Mouse (Mus musculus) 3T3-L1 (cell line): ENCODE results near the gene Bcl2l1.

ENCODE experiments used
- DNase-seq: peaks from one replicate; pipeline ENCODE4 v3.0.0-alpha.2; 2015; ENCODE audit warnings: low read depth, low spot score

The Bcl2l1 gene

GRCm38 (mm10) chr2:152803081-152803480, 28.4 kb downstream of the Bcl2l1 start:
- no peak for DNase-seq

- DNase-seq: no peak
Measured at GRCm38 (mm10) chr2:152802303-152802702, 29.2 kb downstream of the Bcl2l1 start.

- DNase-seq: no peak
Measured at GRCm38 (mm10) chr2:152800762-152801113, 30.8 kb downstream of the Bcl2l1 start.

GRCm38 (mm10) chr2:152799954-152800761, 31.4 kb downstream of the Bcl2l1 start:
- no peak for DNase-seq

- DNase-seq: no peak
Measured at GRCm38 (mm10) chr2:152797589-152797988, 33.9 kb downstream of the Bcl2l1 start.

GRCm38 (mm10) chr2:152794281-152794827, 37.2 kb downstream of the Bcl2l1 start:
- no peak for DNase-seq

- no peak for DNase-seq
Measured at GRCm38 (mm10) chr2:152793381-152793780, 38.1 kb downstream of the Bcl2l1 start.

- DNase-seq: peak; percentile 96
Measured at GRCm38 (mm10) chr2:152792461-152792860, 39.1 kb downstream of the Bcl2l1 start.

- DNase-seq: no peak
Measured at GRCm38 (mm10) chr2:152789591-152789999, 41.9 kb downstream of the Bcl2l1 start.

- DNase-seq: peak; percentile 37
Measured at GRCm38 (mm10) chr2:152788892-152789421, 42.6 kb downstream of the Bcl2l1 start.

- no peak for DNase-seq
Measured at GRCm38 (mm10) chr2:152787543-152787942, 44.0 kb downstream of the Bcl2l1 start.

GRCm38 (mm10) chr2:152787136-152787535, 44.4 kb downstream of the Bcl2l1 start:
- no peak for DNase-seq

- no peak for DNase-seq
Measured at GRCm38 (mm10) chr2:152785446-152786350, 45.8 kb downstream of the Bcl2l1 start.

GRCm38 (mm10) chr2:152784640-152785039, 46.9 kb downstream of the Bcl2l1 start:
- DNase-seq: no peak

- DNase-seq: no peak
Measured at GRCm38 (mm10) chr2:152783241-152783640, 48.3 kb downstream of the Bcl2l1 start.

GRCm38 (mm10) chr2:152782656-152783055, 48.9 kb downstream of the Bcl2l1 start:
- DNase-seq: peak; percentile 82

- no peak for DNase-seq
Measured at GRCm38 (mm10) chr2:152781031-152781711, 50.4 kb downstream of the Bcl2l1 start.

GRCm38 (mm10) chr2:152780466-152780865, 51.1 kb downstream of the Bcl2l1 start:
- no peak for DNase-seq

- no peak for DNase-seq
Measured at GRCm38 (mm10) chr2:152777081-152777480, 54.4 kb downstream of the Bcl2l1 start.

GRCm38 (mm10) chr2:152776435-152776834, 55.1 kb downstream of the Bcl2l1 start:
- no peak for DNase-seq

GRCm38 (mm10) chr2:152776019-152776418, 55.5 kb downstream of the Bcl2l1 start:
- no peak for DNase-seq
